ENCODE assay signal across 9 mouse cellular contexts in the genomic region with DNA sequence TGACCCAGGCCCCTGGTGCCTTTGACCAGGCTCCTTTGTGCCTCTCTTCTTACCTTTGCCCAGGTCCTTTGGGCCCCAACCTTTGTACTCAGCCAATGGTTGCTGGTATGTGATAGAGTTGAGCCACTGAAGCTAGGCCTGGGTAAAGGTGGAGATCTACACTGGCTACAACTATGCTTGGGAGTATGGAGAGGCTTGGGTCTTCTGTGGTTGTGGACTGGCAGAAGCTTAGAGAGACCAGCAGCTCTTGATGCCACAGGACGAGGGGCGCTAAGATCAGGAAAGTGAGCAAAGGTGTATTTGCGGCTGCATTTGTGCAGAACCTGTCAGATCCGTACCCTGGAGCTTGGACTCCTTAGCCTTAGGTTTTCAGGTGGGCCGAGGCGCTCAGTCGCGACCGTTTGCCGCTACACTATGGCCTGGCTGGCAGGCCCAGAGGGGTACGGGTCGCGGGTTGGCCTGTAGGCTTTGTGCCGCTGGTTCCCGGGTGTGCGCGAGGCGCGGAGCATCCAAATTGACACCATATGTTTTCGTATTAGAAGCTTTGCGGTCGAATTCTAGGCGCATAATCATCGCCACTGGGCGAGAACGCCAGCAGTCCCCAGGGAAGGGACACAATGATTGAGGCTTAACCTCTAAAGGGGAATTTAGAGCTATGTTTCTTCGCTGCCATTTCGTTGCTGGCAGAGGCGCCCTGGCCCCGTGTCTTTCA. TPM values are rescaled to one million over a fixed set of nuclear protein-coding genes. Genes with fewer than 3 reads are reported as not detected.
DNase-seq lines count a peak whose midpoint lies in the region; ATAC-seq lines count a peak whose summit lies in the region.
"Had no signal": no experiment of that assay in that cellular context is flagged by ENCODE, and none has a peak within 500 bp of the region (broad histone marks: within the 10 kb centered on the region; RNA-seq: fewer than 3 reads in every experiment).

No protein-coding gene starts in this region.

- peak overlapping the region; percentile 58 for H3K4me3 ChIP-seq in hindbrain, embryonic 11.5 days (ENCODE audit: low read depth, low read length)
- H3K4me3 ChIP-seq in midbrain, embryonic 15.5 days: peak overlapping the region; percentile 15; the same call in 1 of the 2 replicates

- H3K36me3 ChIP-seq in hindbrain, embryonic 11.5 days (ENCODE audit: control insufficient read depth, insufficient read depth, low read length): no peaks in the 10 kb centered on the region
- no peaks in the 10 kb centered on the region for H3K36me3 ChIP-seq in midbrain, embryonic 15.5 days (replicated peaks)
- H3K36me3 ChIP-seq: heart, embryonic 15.5 days had no signal

- peak overlapping the region; percentile 52 for H3K4me2 ChIP-seq in hindbrain, embryonic 11.5 days (replicated peaks; ENCODE audit: low read depth, low read length)
- peak overlapping the region; percentile 28 for H3K4me2 ChIP-seq in midbrain, embryonic 15.5 days

- WGBS in hindbrain, embryonic 11.5 days: under 1% methylated on average over 30 of the region's 30 CpGs
- 3% methylated on average over 30 of the region's 30 CpGs for WGBS in midbrain, embryonic 15.5 days

- ATAC-seq in hindbrain, embryonic 11.5 days (ENCODE audit: low FRiP score): peak; percentile 31
- no peak for ATAC-seq in midbrain, embryonic 15.5 days (replicated peaks)

- peaks cover 48% of the 10 kb centered on the region for H3K27me3 ChIP-seq in hindbrain, embryonic 11.5 days (ENCODE audit: control insufficient read depth, insufficient read depth, low read length)
- H3K27me3 ChIP-seq in midbrain, embryonic 15.5 days (replicated peaks): peaks cover 88% of the 10 kb centered on the region

- no peaks in the 10 kb centered on the region for H3K9me3 ChIP-seq in hindbrain, embryonic 11.5 days (ENCODE audit: control insufficient read depth, low read length)
- no peaks in the 10 kb centered on the region for H3K9me3 ChIP-seq in midbrain, embryonic 15.5 days
- H3K9me3 ChIP-seq: heart, embryonic 15.5 days had no signal

- H3K4me1 ChIP-seq in hindbrain, embryonic 11.5 days (replicated peaks; ENCODE audit: control insufficient read depth, insufficient read depth, low read length): peaks cover 12% of the 10 kb centered on the region
- peaks cover 10% of the 10 kb centered on the region for H3K4me1 ChIP-seq in midbrain, embryonic 15.5 days

- H3K9ac ChIP-seq in hindbrain, embryonic 11.5 days (ENCODE audit: low read depth, low read length): peak overlapping the region; percentile 49
- no peak overlapping the region for H3K9ac ChIP-seq in midbrain, embryonic 15.5 days
- H3K9ac ChIP-seq: heart, embryonic 15.5 days had no signal

- DNase-seq in cerebellum, adult 11-12 months: peak; percentile 61
- DNase-seq in cerebellum, adult 11 months: no peak
- peak; percentile 73 to 84 for DNase-seq in cerebellum, postnatal 25 days
- DNase-seq in hindbrain, embryonic 11.5 days (ENCODE audit: low spot score): peak; percentile 74
- DNase-seq in c-Kit-positive CD71-positive TER-119-positive erythroid progenitor cells, embryonic 14.5 days (ENCODE audit: low spot score): no peak
- DNase-seq in frontal cortex, postnatal 10 days (ENCODE audit: low spot score in 2 of 2): no peak
- DNase-seq in urinary bladder, postnatal 36 days (ENCODE audit: low spot score in 2 of 2): no peak

- H3K27ac ChIP-seq in hindbrain, embryonic 11.5 days (ENCODE audit: low read depth, low read length): peak overlapping the region; percentile 55
- peak overlapping the region; percentile 32 for H3K27ac ChIP-seq in midbrain, embryonic 15.5 days
- H3K27ac ChIP-seq: heart, embryonic 15.5 days had no signal

RNA-seq across cellular contexts. Expression of a gene that starts 12.5 kb away (rescaled TPM):
- polyA plus RNA-seq in hindbrain, embryonic 11.5 days (2014; fragmentation: Nextera tagmentation; extraction: Ambion mirVana): 23.9 and 26.8 TPM in 2 replicates
- polyA plus RNA-seq in midbrain, embryonic 15.5 days (2015; fragmentation: Nextera tagmentation; extraction: Ambion mirVana): 22.5 and 23.3 TPM in 2 replicates

Comparison
In these comparisons a context has a peak if more than half of its experiments do, and no peak if none do; other contexts are left out.
1. DNase-seq: peak in cerebellum, adult 11-12 months (single experiment), cerebellum, postnatal 25 days (2 of 2) and hindbrain, embryonic 11.5 days (single experiment); none in cerebellum, adult 11 months (single experiment), c-Kit-positive CD71-positive TER-119-positive erythroid progenitor cells, embryonic 14.5 days (single experiment), frontal cortex, postnatal 10 days (0 of 2) and urinary bladder, postnatal 36 days (0 of 2).